Mouse (Mus musculus) neural tube, embryonic 13.5 days (tissue): Measurements from ENCODE around the gene Olfr1371. TPM values are rescaled to one million over a fixed set of nuclear protein-coding genes. Genes with fewer than 3 reads are reported as not detected.

Experiments
- polyA plus RNA-seq: library from polyadenylated mRNA; unstranded; fragments of >200 nt; fragmentation: Nextera tagmentation; extraction: Ambion mirVana; gene quantifications from 2 replicates; pipeline ENCODE4 v1.2.1, GENCODE M21; 2015

The Olfr1371 gene
- polyA plus RNA-seq, 1 experiment from 2014 or later: not detected

Other genes with a start within 250 kb of the Olfr1371 start
- gene Cdkn2aipnl, start 246.3 kb downstream of the Olfr1371 start, polyA plus RNA-seq: 115 and 116 TPM in 2 replicates
- gene Ube2b, start 213.2 kb downstream of the Olfr1371 start, polyA plus RNA-seq: 265 and 279 TPM in 2 replicates
- 23.7 and 24.2 TPM in 2 replicates for gene Cdkl3, start 209.8 kb downstream of the Olfr1371 start, polyA plus RNA-seq
- 137 and 141 TPM in 2 replicates for gene Ppp2ca, start 115.3 kb downstream of the Olfr1371 start, polyA plus RNA-seq
- gene Olfr1373, start 68.5 kb downstream of the Olfr1371 start, polyA plus RNA-seq: not detected in 2 replicates
- 1,170 and 1,204 TPM in 2 replicates for gene Skp1a, start 18.0 kb upstream of the Olfr1371 start, polyA plus RNA-seq
- gene Tcf7, start 69.0 kb upstream of the Olfr1371 start, polyA plus RNA-seq: 5.9 TPM in 2 replicates
- gene Vdac1, start 146.9 kb upstream of the Olfr1371 start, polyA plus RNA-seq: 296 and 366 TPM in 2 replicates
- gene 9530068E07Rik, start 182.4 kb upstream of the Olfr1371 start, polyA plus RNA-seq: 123 and 147 TPM in 2 replicates